Mouse (Mus musculus) CH12.LX (cell line): ENCODE data around the gene Dpep1. TPM values are rescaled to one million over a fixed set of nuclear protein-coding genes. Genes with fewer than 3 reads are reported as not detected.

Experiments used
- DNase-seq: peaks from one replicate; pipeline ENCODE4 v3.0.0-alpha.2; 2013; ENCODE audit errors: extremely low read depth
- H3K27ac ChIP-seq: 2 replicates; pipeline ENCODE4 v1.5.1; 2012; ENCODE audit warnings: low read depth, mild to moderate bottlenecking, control low read depth, moderate library complexity; ENCODE audit not compliant: insufficient read depth
- H3K27me3 ChIP-seq: replicated peaks from 2 replicates; pipeline ENCODE3; 2012; ENCODE audit warnings: inconsistent platforms
- H3K36me3 ChIP-seq, 2 experiments: replicated peaks in 1 of 2; 2 replicates each; pipeline versions ENCODE3 to v1.6.1; 2012; ENCODE audit warnings: inconsistent platforms in 1 of 2, low read length in 1 of 2, mild to moderate bottlenecking in 1 of 2, mixed read lengths in 1 of 2, moderate library complexity in 1 of 2; ENCODE audit not compliant: control insufficient read depth in 1 of 2, insufficient read depth in 1 of 2
- H3K4me1 ChIP-seq, 2 experiments: 2 replicates each; pipeline ENCODE4 v1.6.1; 2012; ENCODE audit warnings: inconsistent platforms in 1 of 2, moderate library complexity in 1 of 2; ENCODE audit not compliant: insufficient read depth in 2 of 2, control insufficient read depth in 1 of 2
- H3K4me2 ChIP-seq: 2 replicates; pipeline ENCODE4 v1.6.1; 2012; ENCODE audit warnings: low read depth, mild to moderate bottlenecking, control low read depth; ENCODE audit not compliant: poor library complexity, insufficient read depth, severe bottlenecking
- H3K4me3 ChIP-seq, 3 experiments: fragments of 150-350 bp in 1 of 3; sonication (generic) in 1 of 3; replicated peaks in 1 of 3; 2 replicates each; pipeline versions ENCODE3 to v1.5.1; 2011 to 2012; ENCODE audit warnings: low read depth in 2 of 3, low read length in 2 of 3, mild to moderate bottlenecking in 2 of 3, moderate library complexity in 2 of 3, control low read depth in 1 of 3, improper control_type of control experiment in 1 of 3, inconsistent platforms in 1 of 3, mixed read lengths in 1 of 3; ENCODE audit not compliant: poor library complexity in 1 of 3
- H3K79me2 ChIP-seq: replicated peaks from 2 replicates; pipeline ENCODE4 v1.6.1; 2012; ENCODE audit warnings: mild to moderate bottlenecking, moderate library complexity; ENCODE audit not compliant: control insufficient read depth, poor library complexity, insufficient read depth, severe bottlenecking; ENCODE audit errors: extremely low read depth
- H3K9ac ChIP-seq: 2 replicates; pipeline ENCODE4 v1.6.1; 2012; ENCODE audit warnings: low read depth, mild to moderate bottlenecking, control low read depth, moderate library complexity; ENCODE audit not compliant: insufficient read depth
- H3K9me3 ChIP-seq: replicated peaks from 2 replicates; pipeline ENCODE3; 2012; ENCODE audit warnings: low read length, inconsistent platforms, mixed read lengths
- CHD1 ChIP-seq: IDR thresholded peaks from 2 replicates; pipeline ENCODE4 v1.6.1; 2012; ENCODE audit warnings: low read depth, low read length, improper control_type of control experiment, inconsistent platforms
- CHD2 ChIP-seq: IDR thresholded peaks from 2 replicates; pipeline ENCODE4 v1.6.1; 2011; ENCODE audit warnings: low read length, improper control_type of control experiment
- CTCF ChIP-seq, 2 experiments: IDR thresholded peaks in 1 of 2; conservative IDR thresholded peaks in 1 of 2; 2 replicates each; pipeline ENCODE4 v1.5.1; 2011 to 2012; ENCODE audit warnings: low read depth in 2 of 2, low read length in 2 of 2, improper control_type of control experiment in 1 of 2, inconsistent platforms in 1 of 2, mild to moderate bottlenecking in 1 of 2, moderate library complexity in 1 of 2
- E2F4 ChIP-seq: IDR thresholded peaks from 2 replicates; pipeline ENCODE4 v1.6.1; 2011; ENCODE audit warnings: low read depth, low read length, improper control_type of control experiment; ENCODE audit not compliant: insufficient replicate concordance
- EP300 ChIP-seq: IDR thresholded peaks from 2 replicates; pipeline ENCODE4 v1.6.1; 2011; ENCODE audit warnings: low read length, improper control_type of control experiment
- ETS1 ChIP-seq: conservative IDR thresholded peaks from 2 replicates; pipeline ENCODE4 v1.6.1; 2012; ENCODE audit warnings: low read depth, mild to moderate bottlenecking, inconsistent platforms, low read length, improper control_type of control experiment, moderate library complexity
- GABPA ChIP-seq: IDR thresholded peaks from 2 replicates; pipeline ENCODE4 v1.6.1; 2012; ENCODE audit warnings: low read depth, low read length, improper control_type of control experiment, inconsistent platforms; ENCODE audit not compliant: insufficient replicate concordance
- HCFC1 ChIP-seq: IDR thresholded peaks from 2 replicates; pipeline ENCODE4 v1.6.1; 2012; ENCODE audit warnings: low read depth, mild to moderate bottlenecking, inconsistent platforms, low read length, improper control_type of control experiment
- IRF4 ChIP-seq: IDR thresholded peaks from 2 replicates; pipeline ENCODE4 v1.6.1; 2014; ENCODE audit warnings: low read depth, mild to moderate bottlenecking, inconsistent platforms, low read length, improper control_type of control experiment
- JUN ChIP-seq: IDR thresholded peaks from 2 replicates; pipeline ENCODE4 v1.6.1; 2011; ENCODE audit warnings: low read depth, mild to moderate bottlenecking, low read length, improper control_type of control experiment, moderate library complexity; ENCODE audit not compliant: insufficient read depth
- JUND ChIP-seq: conservative IDR thresholded peaks from 2 replicates; pipeline ENCODE4 v1.6.1; 2011; ENCODE audit warnings: low read depth, low read length, improper control_type of control experiment
- KAT2A ChIP-seq: IDR thresholded peaks from 2 replicates; pipeline ENCODE4 v1.6.1; 2012; ENCODE audit warnings: low read length, improper control_type of control experiment, inconsistent platforms; ENCODE audit not compliant: insufficient replicate concordance
- MAFK ChIP-seq: IDR thresholded peaks from 2 replicates; pipeline ENCODE4 v1.6.1; 2011; ENCODE audit warnings: low read length, improper control_type of control experiment; ENCODE audit not compliant: insufficient replicate concordance
- MAX ChIP-seq: IDR thresholded peaks from 2 replicates; pipeline ENCODE4 v1.6.1; 2011; ENCODE audit warnings: low read length, improper control_type of control experiment
- MAZ ChIP-seq: IDR thresholded peaks from 2 replicates; pipeline ENCODE4 v1.6.1; 2012; ENCODE audit warnings: low read depth, mild to moderate bottlenecking, inconsistent platforms, low read length, improper control_type of control experiment, moderate library complexity
- MXI1 ChIP-seq: IDR thresholded peaks from 2 replicates; pipeline ENCODE4 v1.6.1; 2011; ENCODE audit warnings: mild to moderate bottlenecking, low read depth, low read length, improper control_type of control experiment
- MYC ChIP-seq: IDR thresholded peaks from 2 replicates; pipeline ENCODE4 v1.6.1; 2011; ENCODE audit warnings: low read depth, mild to moderate bottlenecking, improper control_type of control experiment, low read length
- NELFE ChIP-seq: IDR thresholded peaks from 2 replicates; pipeline ENCODE4 v1.6.1; 2011; ENCODE audit warnings: low read depth, low read length, improper control_type of control experiment
- NRF1 ChIP-seq: IDR thresholded peaks from 2 replicates; pipeline ENCODE4 v1.6.1; 2014; ENCODE audit warnings: low read depth, mild to moderate bottlenecking, inconsistent platforms, low read length, improper control_type of control experiment, moderate library complexity
- PAX5 ChIP-seq: IDR thresholded peaks from 2 replicates; pipeline ENCODE4 v1.6.1; 2012; ENCODE audit warnings: low read length, inconsistent platforms, mixed read lengths
- POLR2A ChIP-seq: IDR thresholded peaks from 2 replicates; pipeline ENCODE4 v1.6.1; 2011; ENCODE audit warnings: low read depth, mild to moderate bottlenecking, improper control_type of control experiment, low read length
- POLR2AphosphoS2 ChIP-seq: IDR thresholded peaks from 2 replicates; pipeline ENCODE4 v1.6.1; 2011; ENCODE audit warnings: low read depth, low read length, improper control_type of control experiment
- RAD21 ChIP-seq: IDR thresholded peaks from 2 replicates; pipeline ENCODE4 v1.6.1; 2011; ENCODE audit warnings: low read depth, mild to moderate bottlenecking, low read length, improper control_type of control experiment, moderate library complexity
- RCOR1 ChIP-seq: conservative IDR thresholded peaks from 2 replicates; pipeline ENCODE4 v1.6.1; 2012; ENCODE audit warnings: low read depth, mild to moderate bottlenecking, inconsistent platforms, low read length, improper control_type of control experiment
- TBP ChIP-seq: conservative IDR thresholded peaks from 2 replicates; pipeline ENCODE4 v1.6.1; 2011; ENCODE audit warnings: low read depth, low read length, improper control_type of control experiment
- TCF12 ChIP-seq: IDR thresholded peaks from 2 replicates; pipeline ENCODE4 v1.6.1; 2014; ENCODE audit warnings: low read depth, mild to moderate bottlenecking, inconsistent platforms, low read length, improper control_type of control experiment
- UBTF ChIP-seq: IDR thresholded peaks from 2 replicates; pipeline ENCODE4 v1.6.1; 2012; ENCODE audit warnings: low read depth, mild to moderate bottlenecking, inconsistent platforms, low read length, improper control_type of control experiment, moderate library complexity
- USF1 ChIP-seq: IDR thresholded peaks from 2 replicates; pipeline ENCODE4 v1.6.1; 2014; ENCODE audit warnings: low read depth, mild to moderate bottlenecking, inconsistent platforms, low read length, improper control_type of control experiment
- ZKSCAN1 ChIP-seq: IDR thresholded peaks from 2 replicates; pipeline ENCODE4 v1.6.1; 2012; ENCODE audit warnings: low read depth, inconsistent platforms, low read length, improper control_type of control experiment, borderline replicate concordance
- ZMIZ1 ChIP-seq: IDR thresholded peaks from 2 replicates; pipeline ENCODE4 v1.6.1; 2012; ENCODE audit warnings: low read depth, mild to moderate bottlenecking, inconsistent platforms, low read length, improper control_type of control experiment
- ZNF384 ChIP-seq: IDR thresholded peaks from 2 replicates; pipeline ENCODE4 v1.6.1; 2012; ENCODE audit warnings: low read depth, low read length, improper control_type of control experiment, inconsistent platforms
- dilution Hi-C: fragments of 300-500 bp; cut with MboI; formaldehyde crosslinking; loops from 2 replicates; pipeline ENCODE4 v1.14.3; 2020; ENCODE audit warnings: low sequenced_read_pairs; ENCODE audit not compliant: extremely low pct_unique_long_range_greater_than_20kb, extremely low pct_ligation_motif_present
- in situ Hi-C: fragments of 300-500 bp; cut with MboI; formaldehyde crosslinking; loops from 3 replicates; pipeline ENCODE4 v1.14.3; 2019; ENCODE audit warnings: low sequenced_read_pairs, low pct_ligation_motif_present, low pct_unique_long_range_greater_than_20kb, mixed read lengths
- polyA plus RNA-seq: library from polyadenylated mRNA; unstranded; fragments of >175 nt; gene quantifications from 2 replicates; pipeline ENCODE4 v1.2.1, GENCODE M21; 2012; ENCODE audit warnings: low read depth; ENCODE audit not compliant: insufficient read length
- total RNA-seq, 2 experiments: library from RNA; depleted of rRNA; stranded (reverse); fragments of 300-350 nt in 1 of 2; fragments of >200 nt in 1 of 2; gene quantifications; 2 replicates each; pipeline ENCODE4 v1.2.3; 2012 to 2014

Gene Dpep1
- total and polyA plus RNA-seq, 3 experiments = not detected

DNA sequence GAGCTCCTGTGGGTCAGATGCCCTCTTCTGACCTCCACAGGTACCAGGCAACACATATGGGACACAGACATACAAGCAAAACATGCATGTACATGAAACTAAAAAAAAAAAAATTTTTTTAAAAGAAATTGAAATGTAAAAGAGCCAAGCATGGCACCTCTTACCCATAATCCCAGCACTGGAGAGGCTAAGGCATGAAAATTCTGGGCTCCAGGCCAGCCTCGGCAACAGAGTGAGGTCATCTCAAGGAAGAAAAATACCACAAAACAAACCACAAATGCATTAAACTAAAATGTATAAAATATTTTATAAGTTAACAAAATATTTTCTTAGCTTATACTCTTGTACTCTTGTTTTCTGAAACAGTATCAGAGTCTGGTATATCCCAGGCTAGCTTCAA is 34.9 kb downstream of the Dpep1 start:
- in situ Hi-C loops = no loop called here
- Histone ChIP-seq H3K79me2 (no peaks in the 10 kb centered on the region), H3K27me3 (no peaks in the 10 kb centered on the region), H3K4me2 (no peak overlapping the region), H3K9ac (no peak overlapping the region), H3K9me3 (no peaks in the 10 kb centered on the region), H3K4me3 (no peak overlapping the region), H3K36me3 (peaks cover 0 to 1% of the 10 kb centered on the region in 2 experiments), H3K27ac (no peak overlapping the region), H3K4me1 (peaks cover 0 to 15% of the 10 kb centered on the region in 2 experiments; a peak in 2 of 4 replicates)
- no peak for DNase-seq
- dilution Hi-C loops = no loop called here
- no peak for TF ChIP-seq KAT2A
- no peak for TF ChIP-seq RAD21
- no peak for TF ChIP-seq PAX5
- no peak for TF ChIP-seq GABPA
- no peak for TF ChIP-seq TCF12

DNA sequence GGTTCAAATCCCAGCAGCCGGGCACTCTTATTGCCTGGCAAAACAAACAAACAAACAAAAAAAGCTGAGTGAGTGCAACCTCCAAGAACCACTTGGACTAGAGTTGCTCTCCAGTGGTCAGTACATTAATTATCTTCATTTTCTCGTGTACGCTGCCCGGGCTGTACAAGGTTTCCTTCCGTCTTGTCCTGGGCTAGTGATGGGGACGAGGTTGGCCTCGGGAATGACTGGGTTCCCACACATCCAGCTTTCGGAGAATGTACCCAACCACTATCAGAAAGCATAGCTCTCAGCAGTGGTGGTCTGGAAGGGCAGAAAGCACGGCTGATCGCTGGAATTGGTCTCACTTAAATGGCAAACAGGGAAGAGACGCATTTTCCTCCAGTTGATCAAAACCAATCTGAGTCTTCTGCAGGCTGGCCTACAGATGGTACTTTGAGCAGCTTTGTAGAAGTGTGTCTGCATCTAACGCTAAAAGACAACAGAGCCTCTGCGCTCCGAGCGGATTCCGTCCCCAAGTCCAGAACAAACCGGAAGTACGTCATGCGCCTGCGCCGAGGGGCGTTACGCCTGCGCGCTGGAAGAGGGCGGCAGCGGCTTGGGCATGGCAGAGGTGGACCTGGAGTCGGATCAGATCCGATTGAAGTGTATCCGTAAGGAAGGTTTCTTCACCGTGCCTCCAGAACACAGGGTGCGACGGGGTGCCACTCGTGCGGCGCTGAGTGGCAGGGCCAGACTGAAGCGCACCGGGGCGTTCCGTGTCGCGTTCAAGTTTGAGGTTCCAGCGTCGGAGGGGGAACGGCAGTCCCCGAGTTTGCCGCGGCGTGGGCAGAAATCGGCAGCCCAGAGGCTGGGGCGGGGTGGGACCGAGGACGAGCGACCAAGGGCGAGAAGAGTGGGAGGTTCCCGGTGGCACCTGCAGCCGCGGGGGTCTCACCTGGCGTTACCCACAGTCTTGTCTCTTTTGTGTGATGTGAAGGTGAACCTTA is 38.5 kb downstream of the Dpep1 start, which contains the start of gene Cdk10:
TSS of gene Cdk10 (plus strand) at position 565 of the 989 bp plus-strand sequence.
- Histone ChIP-seq H3K4me3 (peak within 1 kb of the TSS; percentile 77 to 100 (median 99)), H3K9ac (peak within 1 kb of the TSS; percentile 96), H3K4me2 (peak within 1 kb of the TSS; percentile 86), H3K9me3 (no peaks in the 10 kb centered on the region), H3K27ac (peak within 1 kb of the TSS; percentile 18; the same call in 1 of the 2 replicates), H3K79me2 (no peaks in the 10 kb centered on the region), H3K4me1 (peaks cover 0 to 20% of the 10 kb centered on the region in 2 experiments; a peak in 2 of 4 replicates), H3K27me3 (no peaks in the 10 kb centered on the region), H3K36me3 (peaks cover 19 to 38% of the 10 kb centered on the region in 2 experiments)
- DNase-seq = peak; percentile 90
- in situ Hi-C loops = no loop called here
- dilution Hi-C loops = no loop called here
- TF ChIP-seq JUN (no peak), ZMIZ1 (peak; percentile 60; the same call in 1 of the 2 replicates), MXI1 (peak; percentile 83), ETS1 (no peak), HCFC1 (peak; percentile 90), ZNF384 (no peak), POLR2AphosphoS2 (peak; percentile 93), EP300 (no peak), MAFK (no peak), CHD2 (no peak), NRF1 (peak; percentile 96), TBP (peak; percentile 89), USF1 (no peak), CHD1 (no peak), UBTF (0 out of 2 replicates have a peak, but pooled peaks have one; percentile 59), IRF4 (peak; percentile 51; the same call in 1 of the 2 replicates), CTCF (conservative IDR thresholded peaks at IDR 0.05 in 1 of 2, IDR thresholded peaks at IDR 0.05 in 1 of 2; ENCODE audit: low read depth in 2 of 2, low read length in 2 of 2) (no peak), MYC (peak; percentile 56; the same call in 1 of the 2 replicates), NELFE (peak; percentile 98), MAZ (0 out of 2 replicates have a peak, but pooled peaks have one; percentile 26), POLR2A (peak; percentile 98), ZKSCAN1 (no peak), JUND (no peak), MAX (peak; percentile 66), PAX5 (no peak), E2F4 (no peak), RCOR1 (no peak)
